ENCODE assay signal across 8 mouse cellular contexts in genomic region chr13:91459896-91460620, GRCm38 (mm10). TPM values are rescaled to one million over a fixed set of nuclear protein-coding genes. Genes with fewer than 3 reads are reported as not detected.
DNase-seq lines count a peak whose midpoint lies in the region; ATAC-seq and TF ChIP-seq lines count a peak whose summit lies in the region.

Ssbp2 (plus strand) TSS chr13:91460283.

- peak; percentile 49 for ATAC-seq in forebrain, embryonic 11.5 days (replicated peaks; ENCODE audit: low FRiP score)
- peak; percentile 6; the same call in 1 of the 2 replicates for ATAC-seq in midbrain, postnatal 0 days (ENCODE audit: low FRiP score)

- no peak for TF ChIP-seq POLR2A in kidney, adult 2 months (IDR thresholded peaks at IDR 0.05; ENCODE audit: low read depth, low read length)
- peak in 1 of 2 experiments; percentile 63; a peak in 1 of 4 replicates for TF ChIP-seq POLR2A in MEL (IDR thresholded peaks at IDR 0.05; ENCODE audit: control insufficient read depth in 1 of 2, insufficient read depth in 1 of 2, low read depth in 1 of 2, low read length in 2 of 2, poor library complexity in 1 of 2)

- no peaks in the 10 kb centered on the region for H3K9me3 ChIP-seq in MEL (replicated peaks; ENCODE audit: insufficient read depth, low read length)
- no peaks in the 10 kb centered on the region for H3K9me3 ChIP-seq in forebrain, embryonic 11.5 days (ENCODE audit: control insufficient read depth, low read length)
- no peaks in the 10 kb centered on the region for H3K9me3 ChIP-seq in midbrain, postnatal 0 days (ENCODE audit: low read length)

- peak within 1 kb of the TSS; percentile 98 for H3K27ac ChIP-seq in kidney, adult 2 months (ENCODE audit: insufficient read depth, low read depth, low read length)
- peak within 1 kb of the TSS; percentile 88 for H3K27ac ChIP-seq in MEL (ENCODE audit: control insufficient read depth, low read depth, low read length)
- peak within 1 kb of the TSS; percentile 88 for H3K27ac ChIP-seq in forebrain, embryonic 11.5 days (ENCODE audit: low read depth, low read length)
- H3K27ac ChIP-seq in midbrain, postnatal 0 days (ENCODE audit: low read depth, low read length): peak within 1 kb of the TSS; percentile 92

- H3K4me2 ChIP-seq in forebrain, embryonic 11.5 days (ENCODE audit: low read depth, low read length, severe bottlenecking): peak within 1 kb of the TSS; percentile 74
- H3K4me2 ChIP-seq in midbrain, postnatal 0 days (ENCODE audit: low read depth, low read length, poor library complexity, severe bottlenecking): peak within 1 kb of the TSS; percentile 87

- TF ChIP-seq EP300 in MEL (IDR thresholded peaks at IDR 0.05; ENCODE audit: low read depth in 1 of 2, low read length in 2 of 2): no peak

- H3K27me3 ChIP-seq in kidney, adult 2 months (replicated peaks; ENCODE audit: control insufficient read depth, insufficient read depth, low read length): no peaks in the 10 kb centered on the region
- no peaks in the 10 kb centered on the region for H3K27me3 ChIP-seq in MEL (ENCODE audit: control insufficient read depth in 1 of 2, insufficient read depth in 2 of 2, low read length in 2 of 2)
- H3K27me3 ChIP-seq in forebrain, embryonic 11.5 days (ENCODE audit: control insufficient read depth, insufficient read depth, low read length): no peaks in the 10 kb centered on the region
- no peaks in the 10 kb centered on the region for H3K27me3 ChIP-seq in midbrain, postnatal 0 days (ENCODE audit: insufficient read depth, low read length)

- H3K4me1 ChIP-seq in kidney, adult 2 months (ENCODE audit: control insufficient read depth, insufficient read depth, low read length): peaks cover 9% of the 10 kb centered on the region
- H3K4me1 ChIP-seq in MEL (ENCODE audit: control insufficient read depth in 1 of 2, insufficient read depth in 2 of 2, low read length in 2 of 2): peaks cover 14 to 27% of the 10 kb centered on the region in 2 experiments
- H3K4me1 ChIP-seq in forebrain, embryonic 11.5 days (replicated peaks; ENCODE audit: control insufficient read depth, insufficient read depth, low read length): peaks cover 9% of the 10 kb centered on the region
- H3K4me1 ChIP-seq in midbrain, postnatal 0 days (ENCODE audit: insufficient read depth, low read length): peaks cover 5% of the 10 kb centered on the region

- no peaks in the 10 kb centered on the region for H3K36me3 ChIP-seq in kidney, adult 2 months (ENCODE audit: control insufficient read depth, insufficient read depth, low read length)
- peaks cover 0 to 47% of the 10 kb centered on the region in 2 experiments; a peak in 2 of 4 replicates for H3K36me3 ChIP-seq in MEL (ENCODE audit: control insufficient read depth in 1 of 2, insufficient read depth in 2 of 2, low read length in 2 of 2)
- H3K36me3 ChIP-seq in forebrain, embryonic 11.5 days (ENCODE audit: control insufficient read depth, insufficient read depth, low read length): no peaks in the 10 kb centered on the region
- H3K36me3 ChIP-seq in midbrain, postnatal 0 days (ENCODE audit: insufficient read depth, low read length): no peaks in the 10 kb centered on the region

- WGBS in kidney, adult 2 months: 11% methylated on average over 29 of the region's 29 CpGs
- WGBS in forebrain, embryonic 11.5 days: 5% methylated on average over 29 of the region's 29 CpGs
- WGBS in midbrain, postnatal 0 days: 5% methylated on average over 28 of the region's 29 CpGs

- peak within 1 kb of the TSS; percentile 99 for H3K9ac ChIP-seq in MEL (ENCODE audit: control insufficient read depth, low read depth, low read length, poor library complexity, severe bottlenecking)
- H3K9ac ChIP-seq in forebrain, embryonic 11.5 days (ENCODE audit: low read length): peak within 1 kb of the TSS; percentile 95
- H3K9ac ChIP-seq in midbrain, postnatal 0 days (replicated peaks; ENCODE audit: low read length, poor library complexity, severe bottlenecking): peak within 1 kb of the TSS; percentile 73

- peak; percentile 59 for DNase-seq in kidney, adult 2 months
- no peak for DNase-seq in kidney, postnatal 4 days
- DNase-seq in MEL (ENCODE audit: low read depth, low spot score): peak; percentile 78
- no peak for DNase-seq in forebrain, embryonic 11.5 days (ENCODE audit: low spot score)
- DNase-seq in heart, postnatal 25 days (ENCODE audit: low spot score): no peak
- peak in 1 of 2 experiments; percentile 30 for DNase-seq in left cerebral cortex, postnatal 14 days (ENCODE audit: low spot score in 2 of 2)
- peak; percentile 54 for DNase-seq in midbrain, postnatal 0 days (ENCODE audit: low spot score)
- DNase-seq in right cerebral cortex, adult 18-20 months: no peak

- no peak for TF ChIP-seq CTCF in kidney, adult 2 months (conservative IDR thresholded peaks at IDR 0.05; ENCODE audit: insufficient read depth, insufficient read length, low read depth, low read length)
- TF ChIP-seq CTCF in MEL (IDR thresholded peaks at IDR 0.05 in 2 of 3, conservative IDR thresholded peaks at IDR 0.05 in 1 of 3; ENCODE audit: control insufficient read depth in 1 of 3, insufficient read depth in 1 of 3, low read depth in 2 of 3, low read length in 3 of 3, poor library complexity in 1 of 3, severe bottlenecking in 1 of 3): no peak
- TF ChIP-seq CTCF in midbrain, postnatal 0 days (IDR thresholded peaks at IDR 0.05): no peak

- intact Hi-C loops in heart, postnatal 25 days (cut with DNase I): loop anchor here (2.0 to 10.0 kb wide), 5 partner anchors 39 to 535 kb away; partner anchors contain the start of genes Atg10, Rps23 and Zcchc9
- intact Hi-C loops in left cerebral cortex, postnatal 14 days (cut with DNase I): loop anchor here (1.0 to 10.0 kb wide), 4 partner anchors 89 to 488 kb away; partner anchors contain the start of gene Atg10

- TF ChIP-seq RAD21 in MEL (IDR thresholded peaks at IDR 0.05; ENCODE audit: low read depth, low read length): no peak

- H3K79me2 ChIP-seq in MEL (ENCODE audit: control insufficient read depth, insufficient read depth, low read length, poor library complexity): peaks cover 25% of the 10 kb centered on the region

- peak within 1 kb of the TSS; percentile 77 for H3K4me3 ChIP-seq in kidney, adult 2 months (ENCODE audit: insufficient read depth, low read depth, low read length)
- peak within 1 kb of the TSS; percentile 67 to 83 for H3K4me3 ChIP-seq in MEL (ENCODE audit: control insufficient read depth in 1 of 2, insufficient read depth in 1 of 2, low read depth in 2 of 2, low read length in 2 of 2)
- peak within 1 kb of the TSS; percentile 97 for H3K4me3 ChIP-seq in forebrain, embryonic 11.5 days (ENCODE audit: low read depth, low read length)
- peak within 1 kb of the TSS; percentile 92 for H3K4me3 ChIP-seq in midbrain, postnatal 0 days (ENCODE audit: low read depth, low read length)

TF ChIP-seq in MEL, 35 proteins besides CTCF, POLR2A, EP300 and RAD21:
- TF ChIP-seq NELFE (IDR thresholded peaks at IDR 0.05; ENCODE audit: low read depth, low read length) (peak; percentile 60), TBP (IDR thresholded peaks at IDR 0.05; ENCODE audit: low read depth, low read length) (no peak), GABPA (IDR thresholded peaks at IDR 0.05; ENCODE audit: low read depth, low read length) (no peak), UBTF (IDR thresholded peaks at IDR 0.05; ENCODE audit: borderline replicate concordance, insufficient read depth, low read depth, low read length) (0 out of 2 replicates have a peak, but pooled peaks have one; percentile 14), JUND (IDR thresholded peaks at IDR 0.05; ENCODE audit: low read depth, low read length) (no peak), MAX (IDR thresholded peaks at IDR 0.05; ENCODE audit: low read length) (no peak), ZNF384 (IDR thresholded peaks at IDR 0.05; ENCODE audit: low read depth, low read length) (no peak), CHD1 (IDR thresholded peaks at IDR 0.05; ENCODE audit: low read depth, low read length) (peak; percentile 80; the same call in 1 of the 2 replicates), ETS1 (IDR thresholded peaks at IDR 0.05; ENCODE audit: low read depth, low read length) (no peak), POLR2AphosphoS2 (IDR thresholded peaks at IDR 0.05; ENCODE audit: low read length) (no peak), KAT2A (conservative IDR thresholded peaks at IDR 0.05; ENCODE audit: low read depth, low read length) (no peak), MXI1 (IDR thresholded peaks at IDR 0.05; ENCODE audit: low read depth, low read length) (peak; percentile 53; the same call in 1 of the 2 replicates), ZKSCAN1 (IDR thresholded peaks at IDR 0.05; ENCODE audit: low read depth, low read length) (no peak), TAL1 (IDR thresholded peaks at IDR 0.05; ENCODE audit: low read length) (no peak), MAFK (IDR thresholded peaks at IDR 0.05; ENCODE audit: borderline replicate concordance, low read depth, low read length) (no peak)

RNA-seq across cellular contexts. Expression of gene Ssbp2, which starts in this region (rescaled TPM):
- polyA plus RNA-seq in kidney, adult 2 months (2012; rRNA removed): 18.1 and 19.4 TPM in 2 replicates
- total RNA-seq in MEL (2012; rRNA removed): 12.6 and 14.3 TPM in 2 replicates
- 10 to 100 TPM in 1 of 2 experiments, not detected in 1; 38.4 TPM for polyA plus RNA-seq in MEL (2012; ENCODE audit: insufficient read depth in 1 of 2, insufficient read length in 2 of 2, low read depth in 1 of 2, low replicate concordance in 2 of 2, missing spikeins in 1 of 2)
- polyA plus RNA-seq in forebrain, embryonic 11.5 days (2014; fragmentation: Nextera tagmentation; extraction: Ambion mirVana): 179 and 190 TPM in 2 replicates
- 10 to 100 TPM; 43.3 to 48.1 TPM for total RNA-seq in heart, postnatal 25 days (2021)
- total RNA-seq in left cerebral cortex, postnatal 14 days (2021): 100 to 1,000 TPM; 133 to 148 TPM
- total RNA-seq in midbrain, postnatal 0 days (2014; rRNA removed): 148 and 156 TPM in 2 replicates
- 167 and 170 TPM in 2 replicates for polyA plus RNA-seq in midbrain, postnatal 0 days (2015; fragmentation: Nextera tagmentation; extraction: Ambion mirVana)

Comparison
In these comparisons a context has a peak if more than half of its experiments do, and no peak if none do; other contexts are left out.
1. DNase-seq: peak in kidney, adult 2 months (single experiment), MEL (single experiment) and midbrain, postnatal 0 days (single experiment); none in kidney, postnatal 4 days (0 of 2), forebrain, embryonic 11.5 days (single experiment), heart, postnatal 25 days (single experiment) and right cerebral cortex, adult 18-20 months (single experiment).
2. Peak in every context shown above with its lines, with median percentiles within 50 percentile points of each other: H3K27ac ChIP-seq, H3K4me3 ChIP-seq and H3K9ac ChIP-seq.